Mouse (Mus musculus) ES-Bruce4 (cell line): ENCODE results near the gene Nek1.

ENCODE experiments used
- CTCF ChIP-seq: IDR thresholded peaks from one replicate; pipeline ENCODE4 v1.8.1; 2011; ENCODE audit warnings: low read depth, low read length
- POLR2A ChIP-seq: IDR thresholded peaks from one replicate; pipeline ENCODE4 v1.8.1; 2011; ENCODE audit warnings: low read length; ENCODE audit not compliant: insufficient read depth

- TF ChIP-seq POLR2A = no peak
- no peak for TF ChIP-seq CTCF
Measured at GRCm38 (mm10) chr8:61171546-61171945, 178.6 kb downstream of the Nek1 start.
